Mouse (Mus musculus) adrenal gland, postnatal 25 days (tissue): ENCODE data around the gene Aif1. TPM values are rescaled to one million over a fixed set of nuclear protein-coding genes. Genes with fewer than 3 reads are reported as not detected.
A peak's percentile ranks its signal among the peaks of the same experiment; 100 is the strongest.

ENCODE experiments used
- DNase-seq: peaks from one replicate; pipeline ENCODE4 v3.0.0; 2021; ENCODE audit warnings: mixed read lengths
- total RNA-seq: library from RNA; stranded (reverse); gene quantifications from 2 replicates; pipeline ENCODE4 v1.2.3, GENCODE M21; 2021

The Aif1 gene
- total RNA-seq, 1 experiment from 2014 or later = 3.0 TPM

DNA sequence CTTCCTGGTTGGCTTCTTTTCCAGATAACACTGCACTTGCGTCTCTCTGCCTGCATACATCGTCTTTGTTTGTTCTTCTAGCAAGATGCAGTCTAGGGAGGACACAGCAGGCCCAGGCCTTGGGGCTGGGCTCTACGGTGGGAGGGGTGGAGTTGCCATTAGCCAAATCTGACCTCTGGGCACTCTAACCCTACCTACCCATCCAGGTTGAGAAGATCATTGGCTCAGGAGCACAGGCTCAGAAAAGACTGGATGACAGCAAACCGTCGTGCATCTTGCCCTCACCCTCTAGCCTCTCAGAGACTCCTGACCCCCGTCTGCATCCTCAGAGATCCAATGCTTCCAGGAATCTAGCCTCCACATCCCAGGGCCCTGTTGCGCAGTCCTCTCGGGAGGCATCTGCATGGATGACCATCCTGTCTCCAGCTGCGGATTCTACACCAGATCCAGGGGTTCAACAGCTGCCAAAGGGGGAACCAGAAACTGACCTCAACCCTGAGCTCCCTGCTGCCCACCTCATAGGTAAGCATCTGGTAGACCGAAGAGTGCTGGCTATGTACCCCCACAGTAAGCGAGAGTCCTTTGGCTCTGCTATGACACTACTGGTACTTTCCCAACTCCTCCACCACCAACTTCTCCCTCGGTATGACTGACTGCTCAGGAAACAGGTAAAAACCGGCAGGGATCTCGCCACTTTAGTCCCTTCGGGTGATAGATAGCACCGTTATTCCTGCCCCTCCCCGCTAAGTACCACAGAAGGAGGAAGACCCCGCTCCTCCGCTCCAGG, 19.2 kb upstream of the Aif1 start:
- DNase-seq = no peak

DNA sequence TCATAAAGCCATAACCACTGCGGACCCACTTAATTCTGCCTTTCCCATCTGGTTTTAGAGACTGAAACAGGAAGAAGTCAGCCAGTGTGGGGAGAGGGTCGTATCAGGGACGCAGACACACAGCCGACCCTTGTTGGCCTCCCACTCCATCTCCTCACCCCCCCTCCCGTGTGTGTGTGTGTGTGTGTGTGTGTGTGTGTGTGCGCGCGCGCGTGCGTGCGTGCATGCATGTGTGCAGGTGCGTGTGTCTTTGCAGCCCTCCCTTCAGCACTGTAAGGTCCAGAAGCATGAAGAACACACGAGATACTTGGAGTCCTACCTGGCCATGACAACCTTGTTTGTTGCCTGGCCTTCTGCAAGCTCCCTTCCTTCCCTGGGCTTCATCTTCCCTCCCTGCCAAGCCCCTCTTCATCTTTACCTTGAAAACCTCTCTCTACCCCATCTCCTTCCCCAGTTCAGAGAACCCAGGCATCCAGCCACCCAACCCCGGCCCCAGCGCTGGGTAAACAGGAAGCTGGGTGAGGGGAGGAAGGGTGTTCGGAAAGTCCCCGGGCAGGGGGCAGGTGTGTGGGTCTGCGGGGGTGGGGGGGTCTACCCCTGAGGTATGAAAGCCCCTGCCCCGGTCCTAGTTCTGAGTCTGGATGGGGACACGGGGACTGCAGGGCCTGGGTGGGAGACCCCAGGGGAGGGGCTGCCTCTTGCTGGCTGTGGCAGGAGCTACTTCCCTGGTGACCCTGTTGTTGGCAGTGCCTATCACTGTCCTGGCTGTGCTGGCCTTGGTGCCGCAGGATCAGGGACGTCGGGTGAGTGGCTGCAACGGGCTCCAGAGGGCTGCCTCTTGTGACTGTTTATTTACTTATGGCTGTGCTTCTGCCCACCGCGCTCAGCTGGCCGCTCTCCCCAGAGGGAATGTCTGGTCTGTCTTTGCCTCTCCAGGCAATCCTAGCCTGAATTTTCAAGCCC, 18.3 kb upstream of the Aif1 start, which contains the start of gene Ltb:
Gene Ltb (plus strand): TSS at position 559 of the 963 bp plus-strand sequence.
- DNase-seq = peak; percentile 48

DNA sequence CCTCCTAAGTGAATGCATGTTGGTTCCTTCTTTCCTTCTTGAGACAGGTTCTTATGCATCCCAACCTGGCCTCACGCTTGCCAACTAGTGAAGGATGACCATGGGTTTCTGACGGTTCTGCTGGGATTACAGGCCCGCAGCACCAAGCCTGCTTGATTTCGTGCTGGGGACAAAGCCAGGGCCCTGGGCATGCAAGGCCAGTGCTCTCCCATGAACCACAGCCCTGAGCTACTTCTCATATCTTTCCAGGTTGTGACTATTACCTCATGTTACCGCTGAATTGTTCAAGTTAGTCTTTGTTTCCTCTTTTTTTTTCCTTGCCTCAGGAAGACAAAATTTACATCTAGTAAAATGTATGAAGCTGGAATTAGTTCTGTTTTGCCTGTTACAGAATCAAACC, 17.1 kb upstream of the Aif1 start:
- no peak for DNase-seq

DNA sequence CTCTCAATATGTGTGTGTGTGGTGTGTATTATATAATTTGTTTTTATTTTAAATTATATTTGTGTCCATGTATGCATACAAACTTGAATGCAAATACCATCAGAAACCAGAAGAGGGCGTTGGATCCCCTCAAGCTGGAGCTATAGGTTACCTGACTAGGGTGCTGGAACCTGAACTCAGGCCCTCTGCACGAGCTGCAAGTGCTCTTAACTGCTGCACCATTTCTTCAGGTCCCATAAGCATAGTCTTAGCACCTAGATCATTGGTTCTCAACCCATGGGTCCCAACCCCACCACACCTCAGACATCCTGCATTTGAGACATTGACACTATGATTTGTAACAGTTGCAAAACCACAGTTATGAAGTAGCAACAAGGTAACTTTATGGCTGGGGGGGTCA, 15.9 kb upstream of the Aif1 start:
- no peak for DNase-seq

DNA sequence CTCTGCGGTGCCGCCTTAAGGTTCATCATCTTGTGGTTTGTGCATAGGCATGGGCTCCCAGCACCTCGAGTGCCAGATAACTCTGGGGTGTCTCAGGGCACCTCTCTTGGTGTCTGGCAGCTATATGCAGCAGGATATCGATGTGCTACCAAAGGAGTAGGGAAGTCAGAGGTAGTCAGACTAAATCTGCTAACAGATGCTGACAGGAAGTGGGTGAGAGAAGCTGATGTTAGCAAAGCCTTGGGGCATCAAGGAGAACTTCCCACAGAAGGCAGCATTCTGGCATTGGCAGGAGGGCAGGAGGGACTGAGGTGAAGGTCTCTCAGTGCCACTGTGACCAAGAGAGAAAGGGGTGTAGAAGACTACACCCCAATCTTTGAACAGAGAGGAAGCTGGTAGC, 14.2 kb upstream of the Aif1 start:
- no peak for DNase-seq

DNA sequence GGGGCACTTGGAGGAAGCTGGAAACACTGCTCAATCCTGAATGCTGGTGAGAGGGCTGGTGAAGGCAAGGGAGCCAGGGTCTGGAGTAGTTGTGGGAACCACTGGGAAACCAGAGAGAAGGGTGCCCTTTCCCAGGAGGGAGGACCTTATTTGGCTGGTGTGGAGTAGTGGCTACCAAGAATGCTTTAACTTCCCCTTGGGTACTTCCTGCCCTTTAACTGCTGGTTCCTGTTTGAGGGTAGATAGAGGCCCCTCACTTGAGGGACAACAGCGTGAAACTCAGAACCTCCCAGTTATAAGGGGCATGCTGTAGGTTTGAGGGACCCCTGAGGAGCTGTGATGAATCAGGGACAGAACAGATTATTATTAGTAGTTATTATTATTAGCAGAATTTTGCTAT, 13.3 kb upstream of the Aif1 start:
- no peak for DNase-seq

DNA sequence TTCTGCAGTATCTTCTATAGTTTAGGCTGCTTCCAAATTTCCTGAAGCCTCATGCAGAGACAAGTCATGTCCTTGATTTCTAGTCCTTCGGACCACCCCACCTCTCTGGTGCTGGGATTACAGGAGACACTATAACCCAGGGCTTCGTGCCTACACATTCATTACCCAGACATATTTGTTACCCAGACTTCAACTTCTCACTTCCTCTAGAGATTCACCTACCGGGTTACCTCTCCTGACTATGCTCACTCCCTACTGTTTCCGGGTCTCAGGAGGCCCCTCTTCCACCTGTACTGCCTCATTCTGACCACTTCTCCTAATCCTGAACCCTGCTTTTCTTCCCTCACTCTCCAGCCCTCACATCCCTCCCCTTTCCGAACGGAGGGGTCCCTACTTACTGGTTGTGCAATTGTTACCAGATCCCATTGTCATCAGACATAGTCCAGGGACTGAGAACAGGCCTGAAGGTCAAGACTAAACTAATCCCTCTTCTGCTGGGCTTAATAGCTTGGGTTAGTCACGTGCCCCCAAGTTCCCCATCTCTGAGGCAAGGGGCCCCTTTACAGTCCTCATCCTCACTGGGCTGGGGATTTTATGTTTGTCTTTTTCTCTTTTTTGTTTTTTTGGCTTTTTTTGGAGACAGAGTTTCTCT, 12.2 kb upstream of the Aif1 start, which contains the start of gene Lst1:
Gene Lst1 (minus strand): TSS at position 481 of the 652 bp plus-strand sequence.
- no peak for DNase-seq

DNA sequence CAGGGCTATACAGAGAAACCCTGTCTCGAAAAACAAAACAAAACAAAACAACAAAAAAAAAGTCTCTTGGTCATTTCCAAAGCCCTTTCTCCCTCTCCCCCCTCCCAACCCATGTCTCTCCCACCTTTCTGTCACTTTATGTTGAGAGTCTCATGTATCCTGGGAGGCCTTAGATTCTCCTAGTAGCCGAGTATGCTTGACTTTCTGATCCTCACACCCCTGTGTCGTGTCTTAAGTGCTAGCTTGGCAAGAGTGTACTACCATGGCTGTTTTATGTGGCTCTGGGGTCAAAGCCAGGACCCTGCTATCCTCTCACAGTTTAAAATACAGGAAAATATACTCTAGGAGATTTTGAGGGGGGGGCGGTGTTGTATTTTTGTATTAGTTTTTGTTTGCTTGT, 11.5 kb upstream of the Aif1 start:
- DNase-seq = no peak

DNA sequence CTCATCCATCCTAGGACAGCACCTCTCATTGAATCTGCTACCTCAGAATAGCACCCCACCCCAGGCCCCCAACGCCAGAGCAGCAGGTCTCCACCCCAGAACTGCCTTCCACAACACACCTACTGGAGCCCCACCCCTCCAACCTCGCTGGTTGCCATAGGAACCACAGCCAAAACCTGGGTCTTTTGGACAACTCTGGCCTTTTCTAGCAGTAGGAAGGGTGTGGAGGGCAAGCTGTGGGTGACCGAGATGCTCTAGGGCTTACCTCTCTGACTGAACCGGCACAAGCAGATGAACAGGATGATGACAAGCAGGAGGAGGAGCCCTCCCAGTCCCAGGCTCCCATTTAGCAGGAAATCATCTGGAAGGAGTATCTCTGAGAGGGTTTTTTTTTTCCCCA, 10.8 kb upstream of the Aif1 start:
- no peak for DNase-seq

DNA sequence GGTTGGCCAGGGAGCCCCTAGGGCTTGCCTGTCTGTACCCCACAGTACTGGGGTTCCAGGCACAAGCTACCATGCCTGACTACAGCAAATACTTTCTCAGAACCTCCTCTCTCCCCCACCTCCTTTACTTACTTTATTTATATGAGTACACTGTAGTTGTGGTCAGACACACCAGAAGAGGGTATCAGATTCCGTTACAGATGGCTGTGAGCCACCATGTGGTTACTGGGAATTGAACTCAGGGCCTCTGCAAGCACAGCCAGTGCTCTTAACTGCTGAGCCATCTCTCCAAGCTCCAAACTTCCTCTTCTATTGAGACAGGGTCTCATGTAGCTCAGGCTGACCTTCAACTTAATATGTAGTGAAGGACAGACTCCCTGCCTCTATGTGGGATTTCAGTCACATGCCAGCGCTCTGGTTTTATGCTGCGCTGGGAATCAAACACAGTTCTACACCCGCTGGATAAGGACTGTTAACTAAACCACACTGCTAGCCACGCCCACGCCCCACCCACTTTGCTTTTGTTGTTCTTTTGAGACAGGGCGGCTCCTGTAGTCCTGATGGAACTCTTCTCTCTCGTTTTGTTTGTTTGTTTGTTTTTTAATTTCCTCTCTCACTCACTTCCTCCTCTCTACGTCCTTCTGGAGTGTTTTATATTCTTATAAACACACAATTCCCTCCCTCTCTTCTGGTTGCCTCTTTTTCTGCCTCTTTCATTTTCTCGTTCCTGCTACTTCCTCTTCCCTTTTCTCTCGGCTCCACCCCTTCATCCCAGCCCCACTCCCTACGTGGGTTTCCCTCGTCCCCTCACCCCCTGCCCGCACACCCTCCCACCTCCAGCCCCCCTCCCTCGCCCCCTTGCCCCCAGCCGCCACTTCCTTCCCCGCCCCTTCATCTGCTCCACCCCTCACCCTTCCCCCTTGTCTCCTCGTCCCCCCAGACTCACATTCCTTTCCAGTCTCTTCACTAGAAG, 10.1 kb upstream of the Aif1 start:
- peak; percentile 80 for DNase-seq

DNA sequence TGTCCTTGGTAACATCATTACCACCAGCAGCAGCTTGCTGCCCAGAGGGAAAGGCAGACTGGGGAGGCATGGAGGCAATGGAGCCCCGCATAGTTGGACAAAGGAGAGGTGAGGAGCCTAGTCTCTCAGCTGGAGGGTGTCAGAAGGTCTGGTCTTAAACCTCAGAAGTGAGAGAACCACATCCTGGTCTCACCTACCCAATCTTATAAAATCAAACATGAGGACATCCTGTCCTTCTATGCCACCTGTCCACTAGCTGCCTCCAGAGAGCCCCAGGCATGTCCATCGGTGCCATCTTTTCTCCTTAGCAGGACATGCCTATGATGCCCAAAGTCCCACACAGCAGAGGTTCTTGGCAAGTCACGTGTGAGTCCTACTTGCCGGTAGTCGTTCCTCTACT, 4.2 kb upstream of the Aif1 start:
- DNase-seq = no peak

DNA sequence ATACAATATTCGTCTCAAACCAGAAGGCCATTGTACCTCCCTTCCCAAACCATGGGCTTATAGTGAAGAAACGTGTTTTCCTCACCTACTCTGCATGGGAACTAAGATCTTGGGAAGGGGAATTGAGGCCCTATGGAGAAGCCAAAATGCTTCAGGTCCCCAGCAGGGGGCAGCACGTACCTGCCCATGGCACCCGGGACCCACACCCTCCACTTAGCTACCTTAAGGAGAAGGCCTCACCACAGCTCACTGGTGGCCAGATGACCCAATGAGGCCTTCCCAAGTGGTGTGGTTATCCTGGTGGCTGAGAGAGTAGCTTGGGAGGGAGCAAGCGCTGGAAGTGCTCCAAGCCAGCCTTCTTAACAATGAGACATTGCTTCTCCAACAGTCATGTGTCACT, 2.7 kb upstream of the Aif1 start:
- DNase-seq = peak; percentile 83

DNA sequence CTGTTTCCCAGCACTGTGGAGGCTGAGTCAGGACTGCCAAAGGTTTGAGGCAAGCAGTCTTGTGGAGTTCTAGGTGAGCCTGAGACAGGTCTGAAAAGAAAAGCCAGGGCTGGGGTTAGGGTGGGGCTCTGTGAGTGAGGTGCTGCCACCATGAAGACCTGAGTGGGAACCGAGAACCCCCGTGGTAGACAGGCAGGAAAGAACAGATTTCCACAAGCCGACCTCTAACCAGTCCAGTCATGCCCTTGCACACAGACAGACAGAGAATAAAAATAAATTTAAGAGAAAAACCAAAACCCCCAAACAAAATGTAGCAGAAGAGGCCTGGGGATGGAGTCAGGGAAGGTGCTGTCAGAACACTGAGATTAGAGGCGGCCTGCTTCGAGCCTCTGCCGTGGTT, 486 bp downstream of the Aif1 start:
- no peak for DNase-seq

DNA sequence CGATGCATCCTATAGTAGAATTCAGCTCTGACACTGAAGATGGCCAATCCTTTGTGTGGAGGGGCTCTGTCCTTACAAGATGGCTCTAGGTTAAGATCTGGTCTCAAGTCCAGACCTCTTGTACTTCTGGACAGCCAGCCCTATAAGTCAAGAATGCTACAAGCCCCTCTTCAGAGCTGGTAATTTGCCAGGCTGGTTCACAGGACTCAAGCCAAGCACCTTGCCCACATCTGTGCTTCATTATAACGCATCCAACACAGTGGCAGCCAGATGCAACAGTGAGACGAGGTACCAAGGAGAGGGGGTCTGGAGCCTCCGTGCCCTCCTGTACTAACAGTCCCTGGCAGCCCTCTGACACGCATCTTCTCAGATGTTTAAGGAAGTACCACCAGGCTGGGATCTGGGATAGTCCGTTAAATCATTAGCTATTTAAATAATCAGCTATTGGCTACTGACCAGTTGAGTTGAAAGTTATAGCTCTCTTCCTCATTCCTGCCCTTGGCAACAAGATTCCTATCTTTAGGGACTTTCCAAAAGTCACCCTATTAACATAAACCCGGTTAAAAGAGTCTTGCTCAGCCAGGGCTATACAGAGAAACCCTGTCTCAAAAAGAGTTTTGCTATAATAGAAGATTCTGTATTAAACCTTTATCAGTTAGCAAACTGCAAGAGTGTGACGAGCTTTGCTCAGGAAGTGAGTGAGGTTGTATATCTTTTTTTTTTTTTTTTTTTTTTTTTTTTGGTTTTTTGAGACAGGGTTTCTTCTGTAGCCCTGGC, 1.5 kb downstream of the Aif1 start:
- DNase-seq = no peak

DNA sequence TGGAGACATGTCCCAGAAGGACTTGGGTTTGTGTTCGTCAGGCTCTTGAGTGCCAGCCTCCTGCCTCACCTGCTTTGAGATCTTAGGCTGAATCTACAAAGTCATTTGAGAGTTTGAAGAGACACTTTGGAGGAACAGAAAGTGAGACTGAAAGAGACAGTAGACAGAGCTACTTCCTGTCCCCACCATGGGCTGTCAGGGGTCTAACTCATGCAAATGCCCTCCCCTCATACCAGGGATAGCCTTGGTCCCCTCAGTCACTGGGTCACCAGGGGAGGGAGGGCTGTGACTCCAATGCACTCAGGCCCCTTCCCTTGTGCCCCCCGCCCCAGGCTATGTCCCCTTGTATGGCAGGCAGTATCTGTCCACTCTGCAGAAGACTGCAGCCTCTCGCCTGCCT, 2.5 kb downstream of the Aif1 start:
- DNase-seq = no peak

DNA sequence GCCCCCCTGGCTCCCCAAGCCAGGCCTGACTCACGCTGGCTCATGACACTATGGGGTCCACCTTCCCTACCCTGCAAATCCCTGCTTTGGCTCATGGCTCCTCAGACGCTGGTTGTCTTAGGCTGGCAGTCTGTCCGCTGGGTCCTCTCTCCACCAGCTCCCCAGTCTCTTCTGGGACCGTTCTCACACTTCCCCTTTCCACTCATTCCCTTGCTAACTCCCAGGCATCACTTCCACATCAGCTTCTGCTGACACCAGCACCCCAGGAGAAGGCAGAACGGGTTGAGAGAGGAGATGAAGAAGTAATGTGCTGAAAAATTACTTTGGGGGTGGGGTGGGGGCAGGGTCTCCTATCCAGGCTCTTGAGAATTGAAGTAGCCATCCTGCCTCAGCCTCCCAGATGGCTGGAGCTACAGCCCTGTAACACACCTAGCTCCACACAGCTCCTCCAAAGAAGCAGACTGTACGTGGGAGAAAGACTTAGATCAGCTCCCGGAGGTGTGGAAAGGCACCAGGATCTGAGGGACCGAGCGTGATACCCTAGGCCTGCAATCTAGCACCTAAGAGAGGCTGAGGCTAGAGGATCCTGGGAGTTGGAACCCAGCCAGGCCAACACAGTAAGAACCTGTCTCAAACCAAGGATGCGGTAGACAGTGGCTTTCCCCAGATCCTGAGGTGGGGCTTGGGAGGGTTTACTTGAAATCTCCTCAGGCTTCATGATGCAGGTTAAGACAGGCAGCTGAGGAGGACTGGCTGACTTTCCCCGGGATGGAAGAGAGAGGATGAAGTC, 3.2 kb downstream of the Aif1 start:
- no peak for DNase-seq

DNA sequence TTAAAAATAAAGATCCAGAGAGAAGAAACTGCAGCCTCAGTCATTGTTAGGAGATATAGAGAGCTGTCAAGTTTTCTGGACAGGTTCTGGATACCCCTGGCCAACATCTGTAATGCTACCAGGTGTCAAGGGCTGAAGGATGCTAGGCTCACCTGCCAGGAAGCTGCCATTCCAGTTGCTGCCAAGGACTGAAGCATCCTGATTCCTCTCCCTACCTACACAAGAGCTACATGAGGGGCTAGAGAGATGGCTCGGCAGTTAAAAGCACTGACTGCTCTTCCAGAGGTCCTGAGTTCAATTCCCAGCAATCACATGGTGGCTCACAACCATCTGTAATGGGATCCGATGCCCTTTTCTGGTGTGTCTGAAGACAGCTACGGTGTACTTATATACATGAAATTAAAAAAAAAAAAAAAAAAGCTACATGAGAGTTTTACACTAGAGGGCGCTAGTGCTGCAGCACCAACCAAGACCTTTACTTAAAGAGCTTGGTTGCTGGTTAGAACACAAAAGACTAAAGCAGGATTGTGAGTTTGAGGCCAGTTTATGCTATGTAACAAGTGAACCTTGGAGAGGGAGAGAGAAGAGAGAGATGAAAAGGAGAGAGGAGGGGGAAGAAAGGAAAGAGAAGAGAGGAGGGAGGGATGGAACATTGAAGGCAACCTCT, 7.2 kb downstream of the Aif1 start:
- DNase-seq = no peak

DNA sequence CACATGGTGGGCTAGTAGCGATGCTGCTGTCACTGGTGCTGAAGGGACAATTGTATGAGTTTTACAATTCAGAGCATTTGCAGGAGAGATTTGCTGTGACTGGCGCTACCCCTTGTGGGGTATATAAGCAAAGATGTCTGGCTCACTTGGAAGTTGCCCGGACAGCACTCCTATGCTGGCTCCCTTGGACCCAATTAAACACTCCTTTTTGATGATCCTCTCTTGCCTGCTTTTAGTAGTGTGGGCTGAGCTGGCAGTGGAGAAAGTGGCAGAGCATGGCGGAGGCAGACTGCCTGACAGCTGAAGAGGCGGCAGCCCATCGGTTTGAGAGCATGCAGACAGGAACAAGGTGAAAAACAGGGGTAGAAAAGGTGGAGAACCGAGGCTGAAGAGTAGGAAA, 8.1 kb downstream of the Aif1 start:
- DNase-seq = no peak

DNA sequence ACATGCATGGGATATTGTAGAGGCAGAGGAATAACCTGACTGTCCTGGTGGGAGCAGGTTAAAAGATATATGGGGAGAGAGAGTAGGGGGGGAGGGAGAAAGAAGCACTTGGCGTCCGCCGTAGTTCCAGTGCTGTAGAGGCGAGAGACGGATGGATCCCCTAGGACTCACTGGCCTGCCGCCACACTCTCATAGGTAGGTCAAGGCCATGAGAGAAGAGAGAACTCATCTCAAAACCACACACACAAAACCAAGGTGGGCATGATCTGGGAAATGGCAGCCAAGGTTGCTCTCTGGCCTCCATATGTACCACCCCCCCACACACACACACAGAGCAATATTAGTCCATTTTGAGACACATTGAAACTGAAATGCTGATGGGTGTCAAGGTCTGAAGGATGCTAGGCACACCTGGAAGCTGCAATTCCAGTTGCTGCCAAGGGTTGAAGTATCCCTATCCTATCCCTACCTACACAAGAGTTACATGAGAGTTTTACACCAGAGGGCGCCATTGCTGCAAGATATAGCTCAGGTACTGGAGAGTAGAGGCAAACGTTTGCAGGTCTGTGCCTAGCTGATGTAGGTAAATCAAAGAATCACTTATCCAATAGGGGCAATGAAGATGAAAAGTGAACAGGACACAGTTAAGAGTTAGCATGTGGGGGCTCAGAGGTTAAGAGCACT, 9.4 kb downstream of the Aif1 start:
- DNase-seq = no peak
